Mouse (Mus musculus) cerebellum, adult 2 months (tissue): ENCODE measurements around the gene Gm32742. TPM values are rescaled to one million over a fixed set of nuclear protein-coding genes. Genes with fewer than 3 reads are reported as not detected.

Source experiments
- DNase-seq, 2 experiments: peaks; one replicate each; pipeline ENCODE4 v3.0.0; 2021
- H3K27ac ChIP-seq: fragments of 200-500 bp; 2 replicates; pipeline ENCODE4 v1.5.1; 2012; ENCODE audit warnings: low read length, control low read depth, inconsistent platforms; ENCODE audit not compliant: insufficient read depth
- H3K27me3 ChIP-seq: fragments of 200-500 bp; 2 replicates; pipeline ENCODE4 v1.6.1; 2012; ENCODE audit warnings: inconsistent platforms, mild to moderate bottlenecking, low read length, moderate library complexity; ENCODE audit not compliant: control insufficient read depth, insufficient read depth
- H3K4me1 ChIP-seq: fragments of 200-500 bp; 2 replicates; pipeline ENCODE4 v1.6.1; 2011; ENCODE audit warnings: low read length; ENCODE audit not compliant: control insufficient read depth, insufficient read depth
- H3K4me3 ChIP-seq: fragments of 200-500 bp; replicated peaks from 2 replicates; pipeline ENCODE3; 2011; ENCODE audit warnings: mild to moderate bottlenecking, low read depth, low read length, control low read depth; ENCODE audit not compliant: insufficient read depth
- CTCF ChIP-seq: fragments of 200-500 bp; IDR thresholded peaks from 2 replicates; pipeline ENCODE4 v1.5.1; 2011; ENCODE audit warnings: low read depth, mild to moderate bottlenecking, control low read depth, low read length, moderate library complexity, borderline replicate concordance; ENCODE audit not compliant: insufficient read depth
- POLR2A ChIP-seq: fragments of 200-500 bp; IDR thresholded peaks from 2 replicates; pipeline ENCODE4 v1.6.1; 2011; ENCODE audit warnings: low read length, control low read depth, borderline replicate concordance; ENCODE audit not compliant: insufficient read depth
- WGBS: fragments of 180-500 bp; shearing (Covaris S2); methylation state at CpG from one replicate; pipeline ENCODE4 v1.1.7; 2018; 5-methylcytosine and 5-hydroxymethylcytosine counted together
- polyA plus RNA-seq: library from polyadenylated mRNA; depleted of rRNA; stranded (reverse); fragments of >200 nt; gene quantifications from 2 replicates; pipeline ENCODE4 v1.2.3, GENCODE M21; 2012

Gm32742 gene
- polyA plus RNA-seq, 1 experiment = 0.02 TPM

- WGBS = 91% methylated on average over 6 of the region's 6 CpGs
- 0 out of 2 replicates have a peak, but pooled peaks cover 5% of the 10 kb centered on the region for H3K4me1 ChIP-seq
- H3K27ac ChIP-seq = no peak overlapping the region
- TF ChIP-seq POLR2A (no peak), CTCF (no peak)
- DNase-seq = no peak
- H3K4me3 ChIP-seq = no peak overlapping the region
- H3K27me3 ChIP-seq = no peaks in the 10 kb centered on the region
Measured at GRCm38 (mm10) chr9:51170298-51170697, 5.0 kb upstream of the Gm32742 start.

- Histone ChIP-seq H3K4me3 (no peak overlapping the region), H3K4me1 (0 out of 2 replicates have a peak, but pooled peaks cover 5% of the 10 kb centered on the region), H3K27ac (no peak overlapping the region), H3K27me3 (no peaks in the 10 kb centered on the region)
- DNase-seq = no peak
- 88% methylated on average over 7 of the region's 7 CpGs for WGBS
- TF ChIP-seq POLR2A (no peak), CTCF (no peak)
Measured at GRCm38 (mm10) chr9:51169133-51169532, 3.8 kb upstream of the Gm32742 start.

- H3K4me1 ChIP-seq = 0 out of 2 replicates have a peak, but pooled peaks cover 5% of the 10 kb centered on the region
- no peak for DNase-seq
- no peak overlapping the region for H3K27ac ChIP-seq
- H3K27me3 ChIP-seq = no peaks in the 10 kb centered on the region
- no peak overlapping the region for H3K4me3 ChIP-seq
- TF ChIP-seq CTCF = no peak
- TF ChIP-seq POLR2A = no peak
- WGBS = 91% methylated on average over 5 of the region's 5 CpGs
Measured at GRCm38 (mm10) chr9:51168698-51169097, 3.4 kb upstream of the Gm32742 start.

GRCm38 (mm10) chr9:51167954-51168353 lies 2.6 kb upstream of the Gm32742 start:
- 58% methylated on average over 11 of the region's 11 CpGs for WGBS
- no peak for TF ChIP-seq CTCF

GRCm38 (mm10) chr9:51163989-51164388 lies 1.3 kb downstream of the Gm32742 start:
- TF ChIP-seq CTCF (no peak), POLR2A (no peak)
- Histone ChIP-seq H3K27me3 (no peaks in the 10 kb centered on the region), H3K4me1 (0 out of 2 replicates have a peak, but pooled peaks cover 5% of the 10 kb centered on the region), H3K4me3 (no peak overlapping the region), H3K27ac (no peak overlapping the region)
- no peak for DNase-seq
- WGBS = 89% methylated on average over 5 of the region's 5 CpGs

More at GRCm38 (mm10) chr9:51167954-51168353, 2.6 kb upstream of the Gm32742 start:
- Histone ChIP-seq H3K27ac (no peak overlapping the region), H3K4me1 (0 out of 2 replicates have a peak, but pooled peaks cover 5% of the 10 kb centered on the region), H3K27me3 (no peaks in the 10 kb centered on the region), H3K4me3 (no peak overlapping the region)
- no peak for DNase-seq

- Histone ChIP-seq H3K4me1 (0 out of 2 replicates have a peak, but pooled peaks cover 5% of the 10 kb centered on the region), H3K27ac (no peak overlapping the region), H3K4me3 (no peak overlapping the region), H3K27me3 (no peaks in the 10 kb centered on the region)
- peak; percentile 76 to 81 for DNase-seq
- TF ChIP-seq POLR2A (no peak), CTCF (peak; percentile 99)
- 33% methylated on average over 4 of the region's 4 CpGs for WGBS
Measured at GRCm38 (mm10) chr9:51161771-51162388, 3.4 kb downstream of the Gm32742 start.

GRCm38 (mm10) chr9:51152079-51152752 lies 13.1 kb downstream of the Gm32742 start:
- H3K27me3 ChIP-seq = no peaks in the 10 kb centered on the region
- H3K4me3 ChIP-seq = no peak overlapping the region
- H3K27ac ChIP-seq = no peak overlapping the region
- H3K4me1 ChIP-seq = peaks cover 8% of the 10 kb centered on the region
- DNase-seq = peak; percentile 56 to 61
- no peak for TF ChIP-seq POLR2A
- TF ChIP-seq CTCF = peak; percentile 69; the same call in 1 of the 2 replicates
- whole genome bisulfite sequencing = 24% methylated on average over 13 of the region's 13 CpGs

GRCm38 (mm10) chr9:51147294-51147693 lies 18.0 kb downstream of the Gm32742 start:
- TF ChIP-seq POLR2A (no peak), CTCF (no peak)
- peaks cover 11% of the 10 kb centered on the region for H3K4me1 ChIP-seq
- WGBS = 88% methylated on average over 5 of the region's 5 CpGs

More at GRCm38 (mm10) chr9:51147294-51147693, 18.0 kb downstream of the Gm32742 start:
- Histone ChIP-seq H3K4me3 (no peak overlapping the region), H3K27me3 (no peaks in the 10 kb centered on the region), H3K27ac (no peak overlapping the region)
- DNase-seq = no peak
